Mouse (Mus musculus) myocyte (in vitro differentiated cells): Measurements from ENCODE around the gene Tmem208. TPM values are rescaled to one million over a fixed set of nuclear protein-coding genes. Genes with fewer than 3 reads are reported as not detected.

Experiments
- H3K27me3 ChIP-seq: one replicate; pipeline ENCODE4 v1.6.1; 2011; ENCODE audit not compliant: control insufficient read depth, insufficient read depth, insufficient read length
- H3K36me3 ChIP-seq: one replicate; pipeline ENCODE4 v1.6.1; 2011; ENCODE audit not compliant: control insufficient read depth, insufficient read depth
- H3K4me2 ChIP-seq: one replicate; pipeline ENCODE4 v1.6.1; 2011; ENCODE audit warnings: low read depth, control low read depth
- H3K4me3 ChIP-seq: one replicate; pipeline ENCODE4 v1.5.1; 2011; ENCODE audit warnings: mild to moderate bottlenecking, control low read depth, moderate library complexity
- H3K79me2 ChIP-seq: one replicate; pipeline ENCODE4 v1.6.1; 2011; ENCODE audit not compliant: control insufficient read depth, insufficient read depth
- H3ac ChIP-seq: one replicate; pipeline ENCODE4 v1.6.1; 2011; ENCODE audit not compliant: control insufficient read depth, insufficient read length
- CEBPB ChIP-seq: IDR thresholded peaks from 2 replicates; pipeline ENCODE4 v1.6.1; 2011; ENCODE audit warnings: mild to moderate bottlenecking, moderate library complexity; ENCODE audit not compliant: poor library complexity, insufficient read depth, severe bottlenecking
- E2F4 ChIP-seq: IDR thresholded peaks from one replicate; pipeline ENCODE4 v1.6.1; 2011; ENCODE audit warnings: mild to moderate bottlenecking, control low read depth, moderate library complexity; ENCODE audit not compliant: insufficient read depth
- MAX ChIP-seq: IDR thresholded peaks from one replicate; pipeline ENCODE4 v1.6.1; 2011; ENCODE audit warnings: low read depth, mild to moderate bottlenecking, control low read depth
- MYOD1 ChIP-seq, 3 experiments: IDR thresholded peaks; one replicate each; pipeline ENCODE4 v1.6.1; 2011; ENCODE audit warnings: control low read depth in 2 of 3, low read depth in 2 of 3, mild to moderate bottlenecking in 2 of 3, moderate library complexity in 1 of 3; ENCODE audit not compliant: insufficient read length in 2 of 3, control insufficient read depth in 1 of 3
- MYOG ChIP-seq, 3 experiments: IDR thresholded peaks; one replicate each; pipeline ENCODE4 v1.6.1; 2011; ENCODE audit warnings: control low read depth in 2 of 3, low read depth in 2 of 3, mild to moderate bottlenecking in 2 of 3; ENCODE audit not compliant: insufficient read length in 2 of 3, control insufficient read depth in 1 of 3, insufficient read depth in 1 of 3
- POLR2A ChIP-seq: IDR thresholded peaks from one replicate; pipeline ENCODE4 v1.6.1; 2011; ENCODE audit warnings: low read depth, mild to moderate bottlenecking, control low read depth, moderate library complexity; ENCODE audit not compliant: insufficient read length
- POLR2AphosphoS2 ChIP-seq: IDR thresholded peaks from one replicate; pipeline ENCODE4 v1.6.1; 2011; ENCODE audit warnings: low read depth, control low read depth; ENCODE audit not compliant: insufficient read length
- REST ChIP-seq: IDR thresholded peaks from one replicate; pipeline ENCODE4 v1.6.1; 2011; ENCODE audit warnings: mild to moderate bottlenecking, control low read depth, moderate library complexity; ENCODE audit not compliant: insufficient read depth, insufficient read length
- SRF ChIP-seq: IDR thresholded peaks from one replicate; pipeline ENCODE4 v1.6.1; 2011; ENCODE audit warnings: low read depth; ENCODE audit not compliant: control insufficient read depth, insufficient read length
- TCF12 ChIP-seq: IDR thresholded peaks from one replicate; pipeline ENCODE4 v1.6.1; 2011; ENCODE audit warnings: mild to moderate bottlenecking, control low read depth; ENCODE audit not compliant: poor library complexity, insufficient read depth, severe bottlenecking
- TCF3 ChIP-seq: IDR thresholded peaks from one replicate; pipeline ENCODE4 v1.6.1; 2011; ENCODE audit warnings: low read depth, control low read depth; ENCODE audit not compliant: insufficient read length
- USF1 ChIP-seq: IDR thresholded peaks from one replicate; pipeline ENCODE4 v1.6.1; 2011; ENCODE audit warnings: low read depth, mild to moderate bottlenecking, control low read depth, moderate library complexity
- polyA plus RNA-seq: library from polyadenylated mRNA; unstranded; fragments of >200 nt; fragmentation: generic; extraction: Trizol; gene quantifications from one replicate; pipeline ENCODE4 v1.2.1, GENCODE M21; 2012; ENCODE audit warnings: missing spikeins

Gene Tmem208
- polyA plus RNA-seq, 1 experiment = 109 TPM

DNA sequence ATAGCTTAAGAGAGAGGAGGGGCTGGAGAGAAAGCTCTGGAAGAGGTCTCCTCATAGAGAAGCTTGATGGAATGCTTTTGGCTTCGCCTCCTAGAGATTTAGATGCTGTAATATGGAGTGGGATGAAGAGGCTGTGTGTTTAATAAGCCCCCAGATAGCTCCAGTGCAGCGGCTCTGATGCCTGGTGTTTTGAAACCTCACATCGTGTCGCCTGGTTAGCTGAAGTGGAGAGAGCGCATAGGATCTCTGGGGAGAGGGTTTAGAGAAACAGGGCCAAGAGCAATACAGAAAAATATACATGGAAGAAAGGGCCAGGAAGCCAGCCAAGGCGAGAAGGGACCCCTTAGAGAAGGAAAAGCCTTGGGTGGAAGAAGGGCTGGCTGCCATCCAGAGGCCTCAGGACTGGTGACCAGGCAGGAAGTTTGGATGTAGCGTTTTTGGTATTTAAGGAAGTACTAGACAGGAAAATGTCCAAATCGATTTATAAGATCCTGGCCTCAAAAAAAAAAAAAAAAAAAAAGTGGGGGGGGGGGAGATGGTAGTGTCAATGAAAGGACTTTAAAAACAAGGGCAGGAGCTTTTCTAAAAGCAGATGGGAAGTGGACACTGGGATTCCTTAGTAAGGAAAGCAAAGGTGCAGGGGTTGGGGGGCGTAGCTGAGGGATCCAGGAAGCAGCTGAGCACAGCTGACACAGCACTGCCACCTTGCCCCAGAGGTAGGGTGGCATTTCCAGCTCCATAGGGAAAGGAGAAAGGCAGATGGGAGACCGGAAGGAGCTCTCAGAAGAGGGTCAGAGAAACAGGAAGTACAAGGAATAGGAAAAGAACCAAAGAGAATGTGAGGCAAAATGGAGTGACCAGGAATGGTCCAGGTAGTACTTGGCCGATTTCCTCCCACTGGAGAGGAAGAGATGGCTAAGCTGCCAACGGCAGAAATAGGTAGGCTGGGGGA lies 35.9 kb downstream of the Tmem208 start:
- Histone ChIP-seq H3K36me3 (peaks cover 8% of the 10 kb centered on the region), H3ac (no peak overlapping the region), H3K79me2 (no peaks in the 10 kb centered on the region), H3K4me2 (no peak overlapping the region), H3K4me3 (no peak overlapping the region), H3K27me3 (no peaks in the 10 kb centered on the region)
- TF ChIP-seq TCF12 (no peak), USF1 (no peak), REST (no peak), MYOD1 (IDR thresholded peaks at IDR 0.05; ENCODE audit: control insufficient read depth in 1 of 3, insufficient read length in 2 of 3, low read depth in 2 of 3) (no peak), MYOG (IDR thresholded peaks at IDR 0.05; ENCODE audit: control insufficient read depth in 1 of 3, insufficient read depth in 1 of 3, insufficient read length in 2 of 3, low read depth in 2 of 3) (no peak), SRF (no peak), MAX (no peak), POLR2A (no peak), TCF3 (no peak)

DNA sequence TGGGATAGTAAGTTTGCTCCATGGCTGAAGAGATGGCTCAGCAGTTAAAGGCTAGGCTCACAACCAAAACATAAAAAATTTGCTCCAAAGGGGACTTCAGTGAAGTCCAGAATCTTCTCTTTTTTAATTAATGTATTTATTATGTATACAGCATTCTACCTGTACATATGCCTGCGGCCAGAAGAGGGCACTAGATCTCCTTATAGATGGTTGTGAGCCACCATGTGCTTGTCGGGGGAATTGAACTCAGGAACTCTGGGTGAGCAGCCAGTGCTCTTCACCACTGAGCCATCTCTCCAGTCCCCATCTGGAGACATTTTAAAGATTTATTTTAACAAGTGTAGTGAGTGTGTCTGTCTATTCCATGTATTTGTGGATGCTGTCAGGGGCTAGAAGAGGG lies 41.0 kb downstream of the Tmem208 start:
- Histone ChIP-seq H3K4me2 (no peak overlapping the region), H3ac (no peak overlapping the region), H3K27me3 (no peaks in the 10 kb centered on the region), H3K4me3 (no peak overlapping the region), H3K36me3 (peaks cover 17% of the 10 kb centered on the region), H3K79me2 (no peaks in the 10 kb centered on the region)
- TF ChIP-seq SRF = no peak
- TF ChIP-seq POLR2AphosphoS2 = no peak
- no peak for TF ChIP-seq TCF3
- no peak for TF ChIP-seq REST
- TF ChIP-seq MYOD1 (IDR thresholded peaks at IDR 0.05; ENCODE audit: control insufficient read depth in 1 of 3, insufficient read length in 2 of 3, low read depth in 2 of 3) = no peak
- TF ChIP-seq USF1 = no peak
- no peak for TF ChIP-seq CEBPB
- TF ChIP-seq TCF12 = no peak

DNA sequence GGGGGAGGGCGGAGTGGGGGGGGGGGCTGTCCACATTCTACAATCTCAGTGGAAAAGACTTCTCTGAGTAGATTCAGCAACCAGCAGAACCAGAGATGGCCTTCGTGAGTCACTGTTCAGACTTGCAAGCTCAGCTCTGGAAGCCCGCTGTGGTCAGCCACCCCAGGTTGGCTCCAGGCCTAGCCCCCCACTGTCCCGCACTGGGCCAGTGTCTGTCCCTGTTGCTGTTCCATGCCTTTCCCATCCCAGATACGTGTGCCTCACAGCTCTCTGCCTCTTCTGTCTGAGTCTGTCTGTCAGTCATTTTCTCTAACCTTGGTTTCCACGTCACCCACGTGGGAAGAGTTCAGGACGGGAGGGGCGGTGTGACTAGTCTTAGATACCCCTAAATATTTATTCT lies 46.3 kb downstream of the Tmem208 start:
- no peaks in the 10 kb centered on the region for H3K79me2 ChIP-seq
- peaks cover 10% of the 10 kb centered on the region for H3K36me3 ChIP-seq
- H3ac ChIP-seq = no peak overlapping the region
- TF ChIP-seq MYOD1 (IDR thresholded peaks at IDR 0.05; ENCODE audit: control insufficient read depth in 1 of 3, insufficient read length in 2 of 3, low read depth in 2 of 3) (peak in 1 of 3 experiments; percentile 28), POLR2AphosphoS2 (peak; percentile 24), MAX (no peak), USF1 (no peak), MYOG (IDR thresholded peaks at IDR 0.05; ENCODE audit: control insufficient read depth in 1 of 3, insufficient read depth in 1 of 3, insufficient read length in 2 of 3, low read depth in 2 of 3) (peak in 1 of 3 experiments; percentile 26)
- no peak overlapping the region for H3K4me3 ChIP-seq
- H3K27me3 ChIP-seq = no peaks in the 10 kb centered on the region
- peak overlapping the region; percentile 84 for H3K4me2 ChIP-seq

DNA sequence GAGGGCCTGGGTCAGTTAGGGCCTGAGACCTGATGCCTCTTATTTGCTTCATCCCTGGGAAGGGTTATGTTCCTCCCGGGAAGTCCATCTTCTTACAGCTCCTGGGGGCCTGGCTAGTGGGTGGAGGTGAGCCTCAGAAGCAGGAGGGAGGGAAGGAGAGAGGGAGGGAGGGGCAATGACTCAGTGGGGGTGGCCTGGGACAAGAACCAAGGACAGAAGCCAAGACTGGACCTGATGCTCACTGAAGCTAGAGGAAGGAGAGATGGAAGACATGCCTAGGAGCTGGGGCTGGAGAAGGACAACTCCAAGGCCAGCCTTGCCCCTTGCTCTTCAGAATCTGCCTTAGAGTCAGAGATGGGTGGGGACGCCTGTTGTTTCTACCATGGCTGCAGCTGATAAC lies 46.9 kb downstream of the Tmem208 start, which contains the start of gene Plekhg4:
Gene Plekhg4, plus strand, starts transcription at position 243 of the 400 bp plus-strand sequence.
- no peaks in the 10 kb centered on the region for H3K27me3 ChIP-seq
- peaks cover 10% of the 10 kb centered on the region for H3K36me3 ChIP-seq

DNA sequence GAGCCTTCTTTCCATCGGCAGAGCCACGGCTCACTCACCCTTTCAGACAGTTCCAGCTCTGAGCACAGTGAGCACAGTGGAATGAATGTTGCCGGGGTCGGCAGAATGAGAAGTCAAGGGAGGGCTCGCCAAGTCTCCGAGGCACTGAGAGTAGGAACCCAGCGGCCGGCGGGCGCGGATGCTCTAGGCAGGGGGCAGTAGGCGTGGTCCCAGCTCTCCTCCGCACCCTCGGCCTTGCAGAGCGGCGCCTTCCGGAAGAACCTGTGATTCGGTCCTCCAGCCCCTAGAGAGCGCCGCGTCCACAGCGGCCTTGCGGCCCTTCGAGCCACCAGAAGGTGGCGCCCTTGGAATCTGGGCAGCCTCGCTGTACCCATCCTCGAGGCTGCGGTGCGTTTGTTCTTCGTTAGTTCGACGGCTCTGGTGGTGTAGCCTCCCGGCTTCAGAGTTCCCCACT lies 48.4 kb downstream of the Tmem208 start:
- no peak for TF ChIP-seq CEBPB
- no peak for TF ChIP-seq REST
- TF ChIP-seq USF1 = no peak
- TF ChIP-seq E2F4 = no peak
- Histone ChIP-seq H3K4me3 (no peak overlapping the region), H3ac (no peak overlapping the region), H3K36me3 (peaks cover 10% of the 10 kb centered on the region), H3K4me2 (no peak overlapping the region), H3K79me2 (no peaks in the 10 kb centered on the region), H3K27me3 (no peaks in the 10 kb centered on the region)

More for the DNA sequence above, 46.9 kb downstream of the Tmem208 start, which contains the start of gene Plekhg4:
- TF ChIP-seq TCF3 (no peak), POLR2A (no peak), POLR2AphosphoS2 (no peak), MYOG (IDR thresholded peaks at IDR 0.05; ENCODE audit: control insufficient read depth in 1 of 3, insufficient read depth in 1 of 3, insufficient read length in 2 of 3, low read depth in 2 of 3) (no peak), MYOD1 (IDR thresholded peaks at IDR 0.05; ENCODE audit: control insufficient read depth in 1 of 3, insufficient read length in 2 of 3, low read depth in 2 of 3) (no peak), CEBPB (no peak), USF1 (no peak), TCF12 (no peak), MAX (no peak)
- no peak within 1 kb of the TSS for H3K4me3 ChIP-seq
- no peaks in the 10 kb centered on the region for H3K79me2 ChIP-seq
- peak within 1 kb of the TSS; percentile 84 for H3K4me2 ChIP-seq
- no peak within 1 kb of the TSS for H3ac ChIP-seq
